Mouse (Mus musculus): ENCODE measurements around the gene Tmub2. TPM values are rescaled to one million over a fixed set of nuclear protein-coding genes. Genes with fewer than 3 reads are reported as not detected.
"Not testable (repeated sequence)": the region's sequence is repeated elsewhere in the genome, so short reads cannot be mapped to it uniquely, and the experiment has no call there.

The Tmub2 gene
- total RNA-seq, 2 experiments from 2014 or later, result 64.7 to 71.7 TPM

GRCm38 (mm10) chr11:102276411-102276915 lies 8.3 kb upstream of the Tmub2 start:
- DNase-seq (ENCODE audit: extremely low spot score in 1 of 2, low spot score in 1 of 2), result peak in 1 of 2 experiments; percentile 18

GRCm38 (mm10) chr11:102277754-102278153 lies 7.0 kb upstream of the Tmub2 start:
- DNase-seq (ENCODE audit: extremely low spot score in 1 of 2, low spot score in 1 of 2), result no peak

- DNase-seq (ENCODE audit: extremely low spot score in 1 of 2, low spot score in 1 of 2), result no peak
Observed at GRCm38 (mm10) chr11:102279595-102279994, 5.1 kb upstream of the Tmub2 start.

- DNase-seq (ENCODE audit: extremely low spot score in 1 of 2, low spot score in 1 of 2), result not testable (repeated sequence)
Observed at GRCm38 (mm10) chr11:102280267-102280666, 4.5 kb upstream of the Tmub2 start.

- DNase-seq (ENCODE audit: extremely low spot score in 1 of 2, low spot score in 1 of 2), result no peak
Observed at GRCm38 (mm10) chr11:102283922-102284321, 809 bp upstream of the Tmub2 start.

GRCm38 (mm10) chr11:102285095-102285834 lies 534 bp downstream of the Tmub2 start:
- no peak for DNase-seq (ENCODE audit: extremely low spot score in 1 of 2, low spot score in 1 of 2)

- DNase-seq (ENCODE audit: extremely low spot score in 1 of 2, low spot score in 1 of 2), result no peak
Observed at GRCm38 (mm10) chr11:102287485-102287884, 2.8 kb downstream of the Tmub2 start.

- DNase-seq (ENCODE audit: extremely low spot score in 1 of 2, low spot score in 1 of 2), result no peak
Observed at GRCm38 (mm10) chr11:102288027-102288804, 3.5 kb downstream of the Tmub2 start.

GRCm38 (mm10) chr11:102288913-102289312 lies 4.2 kb downstream of the Tmub2 start:
- DNase-seq (ENCODE audit: extremely low spot score in 1 of 2, low spot score in 1 of 2), result no peak

- no peak for DNase-seq (ENCODE audit: extremely low spot score in 1 of 2, low spot score in 1 of 2)
Observed at GRCm38 (mm10) chr11:102289511-102290100, 4.9 kb downstream of the Tmub2 start.

- no peak for DNase-seq (ENCODE audit: extremely low spot score in 1 of 2, low spot score in 1 of 2)
Observed at GRCm38 (mm10) chr11:102290141-102290540, 5.4 kb downstream of the Tmub2 start.

- DNase-seq (ENCODE audit: extremely low spot score in 1 of 2, low spot score in 1 of 2), result no peak
Observed at GRCm38 (mm10) chr11:102291051-102291535, 6.4 kb downstream of the Tmub2 start.

GRCm38 (mm10) chr11:102293971-102294370 lies 9.2 kb downstream of the Tmub2 start:
- DNase-seq (ENCODE audit: extremely low spot score in 1 of 2, low spot score in 1 of 2), result no peak

- no peak for DNase-seq (ENCODE audit: extremely low spot score in 1 of 2, low spot score in 1 of 2)
Observed at GRCm38 (mm10) chr11:102294416-102294815, 9.7 kb downstream of the Tmub2 start.

- DNase-seq (ENCODE audit: extremely low spot score in 1 of 2, low spot score in 1 of 2), result no peak
Observed at GRCm38 (mm10) chr11:102294887-102295597, 10.3 kb downstream of the Tmub2 start.

GRCm38 (mm10) chr11:102295598-102296471 lies 11.1 kb downstream of the Tmub2 start:
- peak in 1 of 2 experiments; percentile 36 for DNase-seq (ENCODE audit: extremely low spot score in 1 of 2, low spot score in 1 of 2)

- DNase-seq (ENCODE audit: extremely low spot score in 1 of 2, low spot score in 1 of 2), result peak; percentile 85 to 94
Observed at GRCm38 (mm10) chr11:102296491-102297472, 12.1 kb downstream of the Tmub2 start, which contains the start of gene Atxn7l3. Gene Atxn7l3, minus strand, starts transcription at chr11:102296631.
